Mouse (Mus musculus) CH12.LX (cell line): ENCODE data around the gene Ppp1r3g. TPM values are rescaled to one million over a fixed set of nuclear protein-coding genes. Genes with fewer than 3 reads are reported as not detected.

Experiments used
- DNase-seq: peaks from one replicate; pipeline ENCODE4 v3.0.0-alpha.2; 2013; ENCODE audit errors: extremely low read depth
- H3K27ac ChIP-seq: 2 replicates; pipeline ENCODE4 v1.5.1; 2012; ENCODE audit warnings: low read depth, mild to moderate bottlenecking, control low read depth, moderate library complexity; ENCODE audit not compliant: insufficient read depth
- H3K27me3 ChIP-seq: replicated peaks from 2 replicates; pipeline ENCODE3; 2012; ENCODE audit warnings: inconsistent platforms
- H3K36me3 ChIP-seq, 2 experiments: replicated peaks in 1 of 2; 2 replicates each; pipeline versions ENCODE3 to v1.6.1; 2012; ENCODE audit warnings: inconsistent platforms in 1 of 2, low read length in 1 of 2, mild to moderate bottlenecking in 1 of 2, mixed read lengths in 1 of 2, moderate library complexity in 1 of 2; ENCODE audit not compliant: control insufficient read depth in 1 of 2, insufficient read depth in 1 of 2
- H3K4me1 ChIP-seq, 2 experiments: 2 replicates each; pipeline ENCODE4 v1.6.1; 2012; ENCODE audit warnings: inconsistent platforms in 1 of 2, moderate library complexity in 1 of 2; ENCODE audit not compliant: insufficient read depth in 2 of 2, control insufficient read depth in 1 of 2
- H3K4me2 ChIP-seq: 2 replicates; pipeline ENCODE4 v1.6.1; 2012; ENCODE audit warnings: low read depth, mild to moderate bottlenecking, control low read depth; ENCODE audit not compliant: poor library complexity, insufficient read depth, severe bottlenecking
- H3K4me3 ChIP-seq, 3 experiments: fragments of 150-350 bp in 1 of 3; sonication (generic) in 1 of 3; replicated peaks in 1 of 3; 2 replicates each; pipeline versions ENCODE3 to v1.5.1; 2011 to 2012; ENCODE audit warnings: low read depth in 2 of 3, low read length in 2 of 3, mild to moderate bottlenecking in 2 of 3, moderate library complexity in 2 of 3, control low read depth in 1 of 3, improper control_type of control experiment in 1 of 3, inconsistent platforms in 1 of 3, mixed read lengths in 1 of 3; ENCODE audit not compliant: poor library complexity in 1 of 3
- H3K79me2 ChIP-seq: replicated peaks from 2 replicates; pipeline ENCODE4 v1.6.1; 2012; ENCODE audit warnings: mild to moderate bottlenecking, moderate library complexity; ENCODE audit not compliant: control insufficient read depth, poor library complexity, insufficient read depth, severe bottlenecking; ENCODE audit errors: extremely low read depth
- H3K9ac ChIP-seq: 2 replicates; pipeline ENCODE4 v1.6.1; 2012; ENCODE audit warnings: low read depth, mild to moderate bottlenecking, control low read depth, moderate library complexity; ENCODE audit not compliant: insufficient read depth
- H3K9me3 ChIP-seq: replicated peaks from 2 replicates; pipeline ENCODE3; 2012; ENCODE audit warnings: low read length, inconsistent platforms, mixed read lengths
- BHLHE40 ChIP-seq: IDR thresholded peaks from 2 replicates; pipeline ENCODE4 v1.6.1; 2011; ENCODE audit warnings: mild to moderate bottlenecking, low read depth, low read length, improper control_type of control experiment
- CHD1 ChIP-seq: IDR thresholded peaks from 2 replicates; pipeline ENCODE4 v1.6.1; 2012; ENCODE audit warnings: low read depth, low read length, improper control_type of control experiment, inconsistent platforms
- CHD2 ChIP-seq: IDR thresholded peaks from 2 replicates; pipeline ENCODE4 v1.6.1; 2011; ENCODE audit warnings: low read length, improper control_type of control experiment
- HCFC1 ChIP-seq: IDR thresholded peaks from 2 replicates; pipeline ENCODE4 v1.6.1; 2012; ENCODE audit warnings: low read depth, mild to moderate bottlenecking, inconsistent platforms, low read length, improper control_type of control experiment
- IRF4 ChIP-seq: IDR thresholded peaks from 2 replicates; pipeline ENCODE4 v1.6.1; 2014; ENCODE audit warnings: low read depth, mild to moderate bottlenecking, inconsistent platforms, low read length, improper control_type of control experiment
- JUN ChIP-seq: IDR thresholded peaks from 2 replicates; pipeline ENCODE4 v1.6.1; 2011; ENCODE audit warnings: low read depth, mild to moderate bottlenecking, low read length, improper control_type of control experiment, moderate library complexity; ENCODE audit not compliant: insufficient read depth
- JUND ChIP-seq: conservative IDR thresholded peaks from 2 replicates; pipeline ENCODE4 v1.6.1; 2011; ENCODE audit warnings: low read depth, low read length, improper control_type of control experiment
- MEF2A ChIP-seq: IDR thresholded peaks from 2 replicates; pipeline ENCODE4 v1.6.1; 2014; ENCODE audit warnings: low read depth, mild to moderate bottlenecking, inconsistent platforms, low read length, improper control_type of control experiment, borderline replicate concordance
- MXI1 ChIP-seq: IDR thresholded peaks from 2 replicates; pipeline ENCODE4 v1.6.1; 2011; ENCODE audit warnings: mild to moderate bottlenecking, low read depth, low read length, improper control_type of control experiment
- MYC ChIP-seq: IDR thresholded peaks from 2 replicates; pipeline ENCODE4 v1.6.1; 2011; ENCODE audit warnings: low read depth, mild to moderate bottlenecking, improper control_type of control experiment, low read length
- POLR2A ChIP-seq: IDR thresholded peaks from 2 replicates; pipeline ENCODE4 v1.6.1; 2011; ENCODE audit warnings: low read depth, mild to moderate bottlenecking, improper control_type of control experiment, low read length
- POLR2AphosphoS2 ChIP-seq: IDR thresholded peaks from 2 replicates; pipeline ENCODE4 v1.6.1; 2011; ENCODE audit warnings: low read depth, low read length, improper control_type of control experiment
- RAD21 ChIP-seq: IDR thresholded peaks from 2 replicates; pipeline ENCODE4 v1.6.1; 2011; ENCODE audit warnings: low read depth, mild to moderate bottlenecking, low read length, improper control_type of control experiment, moderate library complexity
- SMC3 ChIP-seq: IDR thresholded peaks from 2 replicates; pipeline ENCODE4 v1.6.1; 2011; ENCODE audit warnings: low read depth, low read length, improper control_type of control experiment
- TCF12 ChIP-seq: IDR thresholded peaks from 2 replicates; pipeline ENCODE4 v1.6.1; 2014; ENCODE audit warnings: low read depth, mild to moderate bottlenecking, inconsistent platforms, low read length, improper control_type of control experiment
- UBTF ChIP-seq: IDR thresholded peaks from 2 replicates; pipeline ENCODE4 v1.6.1; 2012; ENCODE audit warnings: low read depth, mild to moderate bottlenecking, inconsistent platforms, low read length, improper control_type of control experiment, moderate library complexity
- ZC3H11A ChIP-seq: IDR thresholded peaks from 2 replicates; pipeline ENCODE4 v1.6.1; 2012; ENCODE audit warnings: low read depth, mild to moderate bottlenecking, inconsistent platforms, low read length, improper control_type of control experiment
- dilution Hi-C: fragments of 300-500 bp; cut with MboI; formaldehyde crosslinking; loops from 2 replicates; pipeline ENCODE4 v1.14.3; 2020; ENCODE audit warnings: low sequenced_read_pairs; ENCODE audit not compliant: extremely low pct_unique_long_range_greater_than_20kb, extremely low pct_ligation_motif_present
- in situ Hi-C: fragments of 300-500 bp; cut with MboI; formaldehyde crosslinking; loops from 3 replicates; pipeline ENCODE4 v1.14.3; 2019; ENCODE audit warnings: low sequenced_read_pairs, low pct_ligation_motif_present, low pct_unique_long_range_greater_than_20kb, mixed read lengths
- polyA plus RNA-seq: library from polyadenylated mRNA; unstranded; fragments of >175 nt; gene quantifications from 2 replicates; pipeline ENCODE4 v1.2.1, GENCODE M21; 2012; ENCODE audit warnings: low read depth; ENCODE audit not compliant: insufficient read length
- total RNA-seq, 2 experiments: library from RNA; depleted of rRNA; stranded (reverse); fragments of 300-350 nt in 1 of 2; fragments of >200 nt in 1 of 2; gene quantifications; 2 replicates each; pipeline ENCODE4 v1.2.3; 2012 to 2014

Gene Ppp1r3g
- total and polyA plus RNA-seq, 3 experiments, result 0.13 TPM; not detected in 2

GRCm38 (mm10) chr13:35980471-35980870 is 21.8 kb downstream of the Ppp1r3g start:
- dilution Hi-C loops, result no loop called here
- DNase-seq, result no peak
- Histone ChIP-seq H3K27ac (no peak overlapping the region), H3K27me3 (no peaks in the 10 kb centered on the region), H3K4me3 (no peak overlapping the region), H3K36me3 (peaks cover 9 to 52% of the 10 kb centered on the region in 2 experiments), H3K4me2 (no peak overlapping the region), H3K9ac (no peak overlapping the region), H3K9me3 (no peaks in the 10 kb centered on the region), H3K4me1 (peaks cover 0 to 16% of the 10 kb centered on the region in 2 experiments; a peak in 3 of 4 replicates), H3K79me2 (no peaks in the 10 kb centered on the region)
- TF ChIP-seq SMC3 (no peak), POLR2A (no peak), HCFC1 (no peak), POLR2AphosphoS2 (no peak), CHD2 (no peak), MYC (no peak), MEF2A (no peak), IRF4 (no peak), UBTF (no peak), CHD1 (no peak), BHLHE40 (no peak)
- in situ Hi-C loops, result no loop called here

- no peaks in the 10 kb centered on the region for H3K79me2 ChIP-seq
- DNase-seq, result no peak
- TF ChIP-seq SMC3, result no peak
- TF ChIP-seq TCF12, result no peak
- TF ChIP-seq MXI1, result no peak
- TF ChIP-seq BHLHE40, result no peak
- TF ChIP-seq CHD2, result no peak
- TF ChIP-seq JUND, result no peak
- TF ChIP-seq RAD21, result no peak; the same call in 1 of the 2 replicates
- no peak for TF ChIP-seq JUN
- TF ChIP-seq ZC3H11A, result no peak
- H3K27me3 ChIP-seq, result no peaks in the 10 kb centered on the region
- no peaks in the 10 kb centered on the region for H3K4me1 ChIP-seq
- dilution Hi-C loops (no loop called here), in situ Hi-C loops (no loop called here)
- no peak overlapping the region for H3K27ac ChIP-seq
- H3K4me2 ChIP-seq, result no peak overlapping the region
- no peak overlapping the region for H3K4me3 ChIP-seq
- peaks cover 8 to 45% of the 10 kb centered on the region in 2 experiments for H3K36me3 ChIP-seq
- no peak overlapping the region for H3K9ac ChIP-seq
- H3K9me3 ChIP-seq, result no peaks in the 10 kb centered on the region
Measured at GRCm38 (mm10) chr13:35982985-35983384, 24.3 kb downstream of the Ppp1r3g start.
